Mouse (Mus musculus): ENCODE results near the gene Slc36a1. TPM values are rescaled to one million over a fixed set of nuclear protein-coding genes. Genes with fewer than 3 reads are reported as not detected.

Slc36a1 gene
- 16.2 TPM for polyA plus RNA-seq (2015; fragmentation: Illumina TruSeq; extraction: RNeasy Lipid Tissue Mini Kit (QIAGEN cat#74804); ENCODE audit: insufficient read depth, low replicate concordance)

GRCm38 (mm10) chr11:55204159-55204596, at the start of gene Slc36a1:
Gene Slc36a1 (plus strand): TSS chr11:55204350.

GRCm38 (mm10) chr11:55184733-55185291, 19.3 kb upstream of the Slc36a1 start, which contains the start of gene Slc36a2:
Gene Slc36a2 (minus strand): TSS chr11:55185077.

Other genes with a start within 250 kb of the Slc36a1 start
- gene Tnip1, start 241.4 kb upstream of the Slc36a1 start, polyA plus RNA-seq (2015; fragmentation: Illumina TruSeq; extraction: RNeasy Lipid Tissue Mini Kit (QIAGEN cat#74804); ENCODE audit: insufficient read depth, low replicate concordance) = 23.1 TPM
- gene Anxa6, start 170.9 kb upstream of the Slc36a1 start, polyA plus RNA-seq (2015; fragmentation: Illumina TruSeq; extraction: RNeasy Lipid Tissue Mini Kit (QIAGEN cat#74804); ENCODE audit: insufficient read depth, low replicate concordance) = 179 TPM
- 47.8 TPM for gene Ccdc69, start 126.2 kb upstream of the Slc36a1 start, polyA plus RNA-seq (2015; fragmentation: Illumina TruSeq; extraction: RNeasy Lipid Tissue Mini Kit (QIAGEN cat#74804); ENCODE audit: insufficient read depth, low replicate concordance)
- 141 TPM for gene Gm2a, start 106.2 kb upstream of the Slc36a1 start, polyA plus RNA-seq (2015; fragmentation: Illumina TruSeq; extraction: RNeasy Lipid Tissue Mini Kit (QIAGEN cat#74804); ENCODE audit: insufficient read depth, low replicate concordance)
- gene Slc36a3, start 52.6 kb upstream of the Slc36a1 start, polyA plus RNA-seq (2015; fragmentation: Illumina TruSeq; extraction: RNeasy Lipid Tissue Mini Kit (QIAGEN cat#74804); ENCODE audit: insufficient read depth, low replicate concordance) = 0.30 TPM
- gene Slc36a2, start 19.3 kb upstream of the Slc36a1 start, polyA plus RNA-seq (2015; fragmentation: Illumina TruSeq; extraction: RNeasy Lipid Tissue Mini Kit (QIAGEN cat#74804); ENCODE audit: insufficient read depth, low replicate concordance) = 9.7 TPM
- gene Fat2, start 132.2 kb downstream of the Slc36a1 start, polyA plus RNA-seq (2015; fragmentation: Illumina TruSeq; extraction: RNeasy Lipid Tissue Mini Kit (QIAGEN cat#74804); ENCODE audit: insufficient read depth, low replicate concordance) = 0.04 TPM
- gene Sparc, start 218.8 kb downstream of the Slc36a1 start, polyA plus RNA-seq (2015; fragmentation: Illumina TruSeq; extraction: RNeasy Lipid Tissue Mini Kit (QIAGEN cat#74804); ENCODE audit: insufficient read depth, low replicate concordance) = 278 TPM

Data from spleen, adult 10 weeks (tissue).